Mouse (Mus musculus) kidney, embryonic 14.5 days (tissue): ENCODE results near the gene Pnkd. TPM values are rescaled to one million over a fixed set of nuclear protein-coding genes. Genes with fewer than 3 reads are reported as not detected.
"Not testable (repeated sequence)": the region's sequence is repeated elsewhere in the genome, so short reads cannot be mapped to it uniquely, and the experiment has no call there.

ENCODE experiments used
- ATAC-seq: fragments of 200-750 bp; cut with Nextera tagmentation; 2 replicates; pipeline ENCODE4 v1.8.0; 2017; ENCODE audit warnings: moderate number of reproducible peaks, mild to moderate bottlenecking, moderate TSS enrichment, moderate library complexity; ENCODE audit not compliant: low FRiP score, low TSS enrichment
- H3K27ac ChIP-seq: fragments of 300-500 bp; sonication (generic); 2 replicates; pipeline ENCODE4 v1.5.1; 2014; ENCODE audit warnings: low read depth, mild to moderate bottlenecking, low read length, moderate library complexity, mixed read lengths
- H3K27me3 ChIP-seq: fragments of 300-500 bp; sonication (generic); 2 replicates; pipeline ENCODE4 v1.6.1; 2014; ENCODE audit warnings: mild to moderate bottlenecking, low read length; ENCODE audit not compliant: control insufficient read depth, insufficient read depth
- H3K36me3 ChIP-seq: fragments of 300-500 bp; sonication (generic); 2 replicates; pipeline ENCODE4 v1.6.1; 2014; ENCODE audit warnings: low read length, mixed read lengths; ENCODE audit not compliant: control insufficient read depth, insufficient read depth
- H3K4me1 ChIP-seq: fragments of 300-500 bp; sonication (generic); 2 replicates; pipeline ENCODE4 v1.6.1; 2014; ENCODE audit warnings: low read length, mixed read lengths; ENCODE audit not compliant: control insufficient read depth, insufficient read depth
- H3K4me2 ChIP-seq: fragments of 300-500 bp; sonication (generic); replicated peaks from 2 replicates; pipeline ENCODE4 v1.6.1; 2014; ENCODE audit warnings: low read depth, mild to moderate bottlenecking, low read length
- H3K4me3 ChIP-seq: fragments of 300-500 bp; sonication (generic); 2 replicates; pipeline ENCODE4 v1.5.1; 2014; ENCODE audit warnings: mild to moderate bottlenecking, low read length
- H3K9ac ChIP-seq: fragments of 300-500 bp; sonication (generic); 2 replicates; pipeline ENCODE4 v1.6.1; 2014; ENCODE audit warnings: low read depth, mild to moderate bottlenecking, low read length, moderate library complexity
- H3K9me3 ChIP-seq: fragments of 300-500 bp; sonication (generic); 2 replicates; pipeline ENCODE4 v1.6.1; 2016; ENCODE audit warnings: low read length; ENCODE audit not compliant: control insufficient read depth
- WGBS: fragments of 180-500 bp; shearing (Covaris S2); extraction: QIAGEN DNeasy Blood & Tissue Kit; methylation state at CpG from one replicate; pipeline ENCODE4 v1.1.7; 2014; 5-methylcytosine and 5-hydroxymethylcytosine counted together
- polyA plus RNA-seq: library from polyadenylated mRNA; unstranded; fragments of >200 nt; fragmentation: Nextera tagmentation; extraction: Ambion mirVana; gene quantifications from 2 replicates; pipeline ENCODE4 v1.2.1, GENCODE M21; 2014

Pnkd gene
- polyA plus RNA-seq, 1 experiment from 2014 or later = 126 TPM

DNA sequence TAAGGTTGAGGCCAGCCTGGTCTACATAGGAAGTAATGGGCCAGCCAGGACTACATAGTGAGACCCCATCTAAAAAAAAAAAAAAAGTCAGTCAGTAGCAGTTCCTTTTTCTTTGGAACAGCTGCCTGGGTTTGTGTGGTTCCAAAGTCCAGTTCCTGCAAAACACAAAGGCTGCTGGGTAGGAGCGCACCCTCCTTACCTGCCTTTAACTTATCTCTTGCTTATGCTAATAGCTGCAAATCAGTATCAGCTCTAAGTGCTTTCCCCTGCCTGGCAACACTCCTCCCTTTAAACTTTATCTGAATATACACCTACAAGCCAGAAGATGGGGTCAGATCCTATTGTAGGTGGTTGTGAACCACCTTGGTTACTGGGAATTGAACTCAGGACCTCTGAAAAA is 22.4 kb downstream of the Pnkd start:
- H3K4me1 ChIP-seq = peaks cover 6% of the 10 kb centered on the region
- H3K27me3 ChIP-seq = no peaks in the 10 kb centered on the region
- no peak overlapping the region for H3K4me3 ChIP-seq
- ATAC-seq = no peak
- no peak overlapping the region for H3K4me2 ChIP-seq
- H3K27ac ChIP-seq = no peak overlapping the region
- H3K9ac ChIP-seq = no peak overlapping the region
- H3K36me3 ChIP-seq = no peaks in the 10 kb centered on the region
- 95% methylated on average over 1 of the region's 1 CpGs for WGBS
- no peaks in the 10 kb centered on the region for H3K9me3 ChIP-seq

DNA sequence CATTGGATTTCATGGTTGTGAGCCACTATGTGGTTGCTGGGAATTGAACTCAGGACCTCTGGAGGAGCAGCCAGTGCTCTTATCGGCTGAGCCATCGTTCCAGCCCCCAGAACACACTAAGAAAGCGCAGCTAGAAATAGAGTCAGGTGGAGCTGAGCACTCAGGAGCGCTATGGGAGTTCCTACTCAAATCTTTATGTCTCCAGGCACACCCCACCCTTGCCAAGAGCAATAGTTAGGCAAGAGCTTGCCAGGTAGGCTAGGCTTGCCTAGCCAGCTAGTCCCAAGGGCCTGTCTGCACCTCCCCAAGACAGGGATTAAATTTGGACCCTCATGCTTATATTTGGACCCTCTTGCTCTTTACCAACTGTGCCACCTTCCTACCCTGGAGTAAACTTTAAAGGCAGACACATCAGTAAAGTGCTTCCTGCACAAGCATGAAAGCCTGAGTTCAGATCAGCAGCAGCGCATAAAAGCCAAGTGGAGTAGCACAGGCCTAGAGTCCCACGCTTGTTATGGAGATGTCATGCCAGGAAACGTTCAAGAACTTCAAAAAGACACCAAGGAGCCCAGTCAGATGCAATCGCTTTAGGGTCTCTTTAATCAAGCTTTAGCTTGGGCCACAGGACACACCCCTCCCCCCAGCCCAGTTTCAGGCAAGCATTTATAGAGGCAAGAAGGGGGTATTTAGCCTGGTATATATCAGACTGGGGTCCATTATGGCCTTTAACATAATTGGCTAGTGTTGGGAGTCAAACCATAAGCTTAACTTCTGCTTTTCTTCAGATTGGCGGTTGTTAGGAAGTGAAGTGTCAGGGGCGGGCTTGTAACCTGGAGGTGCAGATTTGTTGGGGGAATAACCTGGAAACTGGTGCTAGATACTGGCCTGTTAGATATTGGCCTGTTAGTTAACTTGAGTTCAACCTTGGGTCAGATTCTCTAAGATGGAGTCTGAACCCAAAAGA is 23.6 kb downstream of the Pnkd start:
- no peak for ATAC-seq
- WGBS = 65% methylated on average over 10 of the region's 10 CpGs
- Histone ChIP-seq H3K9me3 (no peaks in the 10 kb centered on the region), H3K36me3 (no peaks in the 10 kb centered on the region), H3K27me3 (no peaks in the 10 kb centered on the region), H3K9ac (no peak overlapping the region), H3K4me1 (no peaks in the 10 kb centered on the region), H3K27ac (no peak overlapping the region), H3K4me2 (no peak overlapping the region), H3K4me3 (no peak overlapping the region)

DNA sequence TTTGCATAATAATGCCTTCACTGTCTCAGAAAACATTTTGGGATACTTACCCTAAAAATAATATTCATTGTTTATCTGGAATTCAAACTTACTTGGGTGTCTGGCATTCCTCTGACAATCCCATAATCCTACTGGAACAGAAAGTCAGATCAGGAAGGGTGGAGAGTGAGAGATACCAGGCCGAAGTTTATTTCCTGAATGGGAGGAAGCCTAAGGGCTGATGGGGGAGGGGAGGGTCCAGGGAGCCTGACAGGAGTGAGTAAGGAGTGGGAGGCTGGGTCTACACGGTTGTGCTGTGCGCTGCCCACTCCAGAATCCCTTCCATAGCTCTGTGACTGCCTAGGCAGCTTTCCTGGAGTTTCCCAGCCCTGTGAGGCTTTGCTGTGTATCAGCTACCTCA is 25.0 kb downstream of the Pnkd start:
- Histone ChIP-seq H3K36me3 (no peaks in the 10 kb centered on the region), H3K4me2 (no peak overlapping the region), H3K9ac (no peak overlapping the region), H3K4me3 (no peak overlapping the region), H3K27ac (no peak overlapping the region), H3K4me1 (no peaks in the 10 kb centered on the region), H3K27me3 (no peaks in the 10 kb centered on the region), H3K9me3 (no peaks in the 10 kb centered on the region)
- ATAC-seq = no peak
- 24% methylated on average over 3 of the region's 3 CpGs for WGBS

DNA sequence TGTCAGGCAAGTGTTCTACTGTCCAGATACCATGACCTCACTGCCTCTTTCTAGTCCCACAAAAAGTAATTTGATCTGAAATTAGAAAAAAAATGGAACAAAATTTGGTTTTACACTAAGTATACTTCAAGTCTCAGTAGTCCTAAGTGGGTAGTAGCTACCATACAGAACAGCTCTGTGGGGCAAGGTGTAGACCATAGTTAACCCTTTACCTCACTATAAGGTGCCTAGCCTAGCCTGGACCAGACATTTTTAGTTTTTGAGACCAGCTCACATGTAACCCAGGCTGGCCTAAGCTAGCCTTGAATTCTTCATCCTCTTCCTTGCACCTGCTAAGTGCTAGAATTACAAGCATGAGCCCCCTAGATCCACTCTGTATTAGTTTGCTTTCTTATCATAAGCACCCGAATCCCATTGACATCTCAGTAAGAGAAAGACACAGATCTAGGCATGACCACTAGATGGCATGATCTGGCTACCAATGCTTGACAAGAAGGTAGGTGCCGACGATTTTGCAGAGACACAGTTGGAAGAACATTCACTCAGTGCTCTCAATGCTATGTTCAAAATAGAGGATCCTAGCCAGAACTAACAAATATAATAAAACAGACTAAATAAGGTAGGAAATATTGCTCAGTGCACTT is 28.4 kb downstream of the Pnkd start:
- ATAC-seq = peak; percentile 56
- Histone ChIP-seq H3K9ac (no peak overlapping the region), H3K27me3 (no peaks in the 10 kb centered on the region), H3K9me3 (no peaks in the 10 kb centered on the region), H3K4me3 (no peak overlapping the region), H3K36me3 (no peaks in the 10 kb centered on the region), H3K4me1 (no peaks in the 10 kb centered on the region), H3K27ac (no peak overlapping the region), H3K4me2 (no peak overlapping the region)
- 4% methylated on average over 3 of the region's 3 CpGs for WGBS

DNA sequence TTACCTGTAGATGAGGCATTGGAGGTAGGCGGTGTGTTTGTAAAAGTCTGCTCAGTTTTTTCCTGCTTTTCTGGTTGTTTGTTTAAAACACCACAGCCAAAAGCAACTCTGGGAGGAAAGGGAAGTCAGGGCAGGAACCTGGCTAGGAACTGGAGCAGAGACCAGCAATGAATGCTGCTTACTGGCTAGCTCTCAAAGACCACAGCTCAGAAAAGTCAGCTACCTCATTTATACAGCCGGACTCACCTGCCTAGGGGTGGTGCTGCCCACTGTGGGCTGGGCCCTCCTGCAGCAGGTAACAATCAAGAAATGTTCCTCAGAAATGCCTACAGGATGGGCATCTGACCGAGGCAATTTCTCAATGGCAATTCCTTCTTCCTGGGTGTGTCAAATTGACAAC is 30.1 kb downstream of the Pnkd start:
- H3K36me3 ChIP-seq = no peaks in the 10 kb centered on the region
- ATAC-seq = no peak
- 90% methylated on average over 3 of the region's 3 CpGs for WGBS

DNA sequence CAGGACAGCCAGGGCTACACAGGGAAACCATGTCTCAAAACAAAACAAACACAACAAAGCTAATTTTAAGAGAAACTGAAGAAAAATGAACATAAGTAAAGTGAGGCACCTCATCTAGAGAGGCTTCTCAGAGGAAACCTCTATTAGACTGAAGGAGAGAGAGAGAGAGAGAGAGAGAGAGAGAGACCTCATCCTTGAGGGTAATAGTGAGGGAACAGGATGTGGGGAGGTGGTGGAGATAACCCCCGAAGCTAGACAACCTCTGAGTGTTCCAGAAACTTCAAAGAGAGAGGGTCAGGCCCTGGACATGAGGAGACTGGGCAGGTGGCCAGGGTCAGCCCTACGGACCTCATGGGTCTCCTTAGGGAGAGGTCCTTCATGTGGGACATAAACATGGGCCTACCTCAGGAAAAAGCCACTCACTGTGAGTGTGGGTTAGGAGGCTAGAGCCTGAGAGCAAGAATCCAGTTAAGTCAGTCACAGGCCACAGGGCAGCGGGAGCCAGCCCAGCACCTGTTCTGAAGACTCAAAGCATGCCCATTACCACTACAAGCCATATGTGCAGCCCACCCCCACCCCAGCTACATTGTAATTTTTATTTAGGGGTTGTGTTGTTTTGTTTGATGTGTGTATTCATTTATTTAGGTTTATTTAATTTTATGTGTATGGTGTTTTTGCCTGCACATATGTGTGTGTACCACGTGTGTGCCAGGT is 31.5 kb downstream of the Pnkd start:
- Histone ChIP-seq H3K27me3 (no peaks in the 10 kb centered on the region), H3K36me3 (no peaks in the 10 kb centered on the region), H3K4me3 (no peak overlapping the region), H3K9ac (no peak overlapping the region), H3K9me3 (no peaks in the 10 kb centered on the region), H3K4me1 (no peaks in the 10 kb centered on the region), H3K4me2 (no peak overlapping the region), H3K27ac (no peak overlapping the region)
- no peak for ATAC-seq
- WGBS = 79% methylated on average over 4 of the region's 4 CpGs

More for the DNA sequence above, 30.1 kb downstream of the Pnkd start:
- no peaks in the 10 kb centered on the region for H3K4me1 ChIP-seq
- H3K9ac ChIP-seq = no peak overlapping the region
- H3K27ac ChIP-seq = no peak overlapping the region
- no peaks in the 10 kb centered on the region for H3K9me3 ChIP-seq
- H3K4me2 ChIP-seq = no peak overlapping the region
- H3K27me3 ChIP-seq = no peaks in the 10 kb centered on the region
- H3K4me3 ChIP-seq = no peak overlapping the region

DNA sequence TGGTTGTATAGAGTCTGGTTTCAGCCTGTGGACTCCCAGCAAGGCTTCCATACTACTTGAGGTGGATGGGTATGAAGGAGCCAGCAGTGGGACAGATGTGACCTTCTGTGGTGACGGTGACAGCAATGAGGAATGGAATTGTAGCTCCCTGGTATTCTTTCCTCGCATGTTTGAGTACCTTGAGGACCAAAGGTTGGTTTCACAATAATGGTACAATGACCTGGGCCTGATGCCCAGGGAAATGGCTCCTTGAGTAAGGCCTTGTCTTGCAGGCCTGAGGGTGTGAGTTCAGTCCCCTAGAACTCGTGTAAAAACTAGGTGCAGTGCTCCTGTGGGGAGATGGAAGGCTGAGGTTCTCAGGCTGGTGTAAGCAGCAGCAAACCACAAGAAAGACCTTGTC is 34.0 kb downstream of the Pnkd start:
- ATAC-seq = no peak

DNA sequence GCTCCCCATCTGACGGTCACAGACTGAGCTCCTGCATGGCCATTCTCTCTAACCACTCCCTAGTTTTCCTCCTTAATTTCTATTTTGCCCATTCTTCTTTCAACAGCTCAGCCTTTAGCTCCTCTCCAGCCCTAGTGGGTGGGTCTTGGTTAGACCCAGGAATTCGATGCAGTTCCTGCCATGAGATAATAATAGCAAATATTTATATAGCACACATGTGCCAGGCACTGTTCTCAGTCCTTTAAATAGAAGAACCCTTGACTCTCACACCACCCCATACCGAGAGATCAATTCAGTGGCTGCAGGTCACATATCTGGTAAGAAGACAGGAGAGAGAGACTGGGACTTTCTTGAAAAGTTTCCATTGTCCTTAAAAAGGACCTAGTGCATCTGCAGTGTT is 36.7 kb downstream of the Pnkd start:
- Histone ChIP-seq H3K4me1 (no peaks in the 10 kb centered on the region), H3K27ac (no peak overlapping the region), H3K9me3 (no peaks in the 10 kb centered on the region), H3K9ac (no peak overlapping the region), H3K4me2 (no peak overlapping the region), H3K36me3 (no peaks in the 10 kb centered on the region), H3K27me3 (no peaks in the 10 kb centered on the region), H3K4me3 (no peak overlapping the region)
- ATAC-seq = no peak
- WGBS = 86% methylated on average over 3 of the region's 3 CpGs

More for the DNA sequence above, 34.0 kb downstream of the Pnkd start:
- H3K9me3 ChIP-seq = no peaks in the 10 kb centered on the region
- H3K4me1 ChIP-seq = no peaks in the 10 kb centered on the region
- H3K27me3 ChIP-seq = no peaks in the 10 kb centered on the region
- no peak overlapping the region for H3K27ac ChIP-seq
- no peak overlapping the region for H3K4me3 ChIP-seq
- no peak overlapping the region for H3K9ac ChIP-seq
- WGBS = 77% methylated on average over 3 of the region's 3 CpGs
- H3K4me2 ChIP-seq = no peak overlapping the region
- H3K36me3 ChIP-seq = no peaks in the 10 kb centered on the region

DNA sequence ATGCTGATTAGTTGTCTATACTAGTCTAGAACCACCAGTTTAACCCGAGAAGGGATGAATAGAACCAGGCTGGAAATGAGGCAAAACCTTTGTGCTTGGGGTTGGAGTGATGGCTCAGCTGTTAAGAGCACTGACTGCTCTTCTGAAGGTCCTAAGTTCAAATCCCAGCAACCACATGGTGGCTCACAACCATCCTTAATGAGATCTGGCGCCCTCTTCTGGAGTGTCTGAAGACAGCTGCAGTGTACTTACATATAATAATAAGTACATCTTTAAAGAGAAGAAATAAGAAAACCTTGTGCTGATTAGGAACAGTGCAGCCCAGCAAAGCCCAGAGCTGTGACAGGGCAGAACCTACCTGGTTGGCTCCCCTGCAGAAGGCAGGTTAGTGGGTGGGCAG is 42.2 kb downstream of the Pnkd start:
- H3K4me2 ChIP-seq, H3K27me3 ChIP-seq, H3K4me3 ChIP-seq, ATAC-seq, H3K36me3 ChIP-seq, H3K9ac ChIP-seq, H3K27ac ChIP-seq, H3K9me3 ChIP-seq: not testable (repeated sequence)
- peaks cover 13% of the 10 kb centered on the region for H3K4me1 ChIP-seq
- 86% methylated on average over 2 of the region's 2 CpGs for WGBS
